Mouse (Mus musculus): Measurements from ENCODE around the gene Bysl.

GRCm38 (mm10) chr17:47626031-47626430 is 14.7 kb upstream of the Bysl start:
- no peak for TF ChIP-seq MAFK (IDR thresholded peaks at IDR 0.05; ENCODE audit: insufficient read depth, low read depth, low read length)
- TF ChIP-seq HCFC1 (IDR thresholded peaks at IDR 0.05; ENCODE audit: borderline replicate concordance, insufficient read depth, low read length) = no peak

Data from ES-E14 (cell line).